ENCODE assay signal across 16 mouse cellular contexts in genomic region chr11:77673428-77673991, GRCm38 (mm10). TPM values are rescaled to one million over a fixed set of nuclear protein-coding genes. Genes with fewer than 3 reads are reported as not detected.
DNase-seq lines count a peak whose midpoint lies in the region; ATAC-seq and TF ChIP-seq lines count a peak whose summit lies in the region.
"Had no signal": no experiment of that assay in that cellular context is flagged by ENCODE, and none has a peak within 500 bp of the region (broad histone marks: within the 10 kb centered on the region; RNA-seq: fewer than 3 reads in every experiment).

No protein-coding gene starts in this region.

- no peak for TF ChIP-seq EP300 in lung, postnatal 0 days (IDR thresholded peaks at IDR 0.05)

- peak; percentile 48 for DNase-seq in CD4-positive, CD25-positive, alpha-beta regulatory T cell, adult 2 months (ENCODE audit: low read depth, low spot score)
- no peak for DNase-seq in lung, postnatal 0 days (ENCODE audit: low spot score)
- DNase-seq in lung, postnatal 10 days = no peak
- DNase-seq in embryo, embryonic 10.5 days (ENCODE audit: low spot score) = peak; percentile 17
- no peak for DNase-seq in right cerebral cortex, postnatal 4 days
- no peak for DNase-seq in heart, adult 8-10 months (ENCODE audit: low spot score)
- DNase-seq: cerebellum, adult 2 months had no signal

- H3K9me3 ChIP-seq in lung, postnatal 0 days (ENCODE audit: low read length) = 0 out of 2 replicates have a peak, but pooled peaks cover 4% of the 10 kb centered on the region

- H3K36me3 ChIP-seq in lung, postnatal 0 days (ENCODE audit: insufficient read depth, low read length) = no peaks in the 10 kb centered on the region
- H3K36me3 ChIP-seq: hindbrain, embryonic 13.5 days had no signal

- H3K4me1 ChIP-seq in lung, postnatal 0 days (ENCODE audit: insufficient read depth, low read depth, low read length) = no peaks in the 10 kb centered on the region
- H3K4me1 ChIP-seq: hindbrain, embryonic 13.5 days had no signal

- H3K9ac ChIP-seq in lung, postnatal 0 days (replicated peaks; ENCODE audit: low read depth) = no peak overlapping the region
- H3K9ac ChIP-seq: hindbrain, embryonic 13.5 days had no signal

- 65% methylated on average over 4 of the region's 4 CpGs for WGBS in lung, postnatal 0 days

- no peak for ATAC-seq in CD4-positive, CD25-positive, alpha-beta regulatory T cell, adult 4 months
- no peak for ATAC-seq in lung, postnatal 0 days
- 0 out of 2 replicates have a peak, but pooled peaks have one; percentile 26 for ATAC-seq in neutrophil, adult 5-6 weeks (ENCODE audit: extremely low read depth, insufficient number of reproducible peaks, low FRiP score, poor library complexity, severe bottlenecking)

- H3K27me3 ChIP-seq in lung, postnatal 0 days (replicated peaks; ENCODE audit: insufficient read depth, low read length) = no peaks in the 10 kb centered on the region
- H3K27me3 ChIP-seq: hindbrain, embryonic 13.5 days had no signal

- no peak overlapping the region for H3K4me3 ChIP-seq in lung, postnatal 0 days (ENCODE audit: low read depth, low read length)
- H3K4me3 ChIP-seq: hindbrain, embryonic 13.5 days had no signal

- H3K4me2 ChIP-seq in lung, postnatal 0 days (replicated peaks; ENCODE audit: low read depth, low read length) = no peak overlapping the region
- H3K4me2 ChIP-seq: hindbrain, embryonic 13.5 days; midbrain, embryonic 11.5 days had no signal

- H3K27ac ChIP-seq in lung, postnatal 0 days (ENCODE audit: low read length) = no peak overlapping the region
- H3K27ac ChIP-seq: hindbrain, embryonic 13.5 days had no signal

- TF ChIP-seq CTCF in lung, postnatal 0 days (IDR thresholded peaks at IDR 0.05) = peak; percentile 43

RNA-seq across cellular contexts. Expression of gene Nufip2, which starts 12.4 kb away (rescaled TPM):
- polyA plus RNA-seq in CD4-positive, CD25-positive, alpha-beta regulatory T cell, adult 4 months (2017; shearing (Covaris generic)) = 10 to 100 TPM; 20.4 to 21.6 TPM
- 4.1 and 5.2 TPM in 2 replicates for polyA plus RNA-seq in lung, postnatal 0 days (2015; fragmentation: Nextera tagmentation; extraction: Ambion mirVana)
- total RNA-seq in neutrophil, adult 5-6 weeks (2017) = 176 and 178 TPM in 2 replicates
- 10 to 100 TPM; 38.9 to 49.7 (median 45.2) TPM for total RNA-seq in heart, adult 8-10 months (2022)

RNA-seq across cellular contexts. Expression of gene Cryba1, which starts 51.6 kb away (rescaled TPM):
- polyA plus RNA-seq in CD4-positive, CD25-positive, alpha-beta regulatory T cell, adult 4 months (2017; shearing (Covaris generic)) = not detected
- polyA plus RNA-seq in lung, postnatal 0 days (2015; fragmentation: Nextera tagmentation; extraction: Ambion mirVana) = not detected in 2 replicates
- not detected in 2 replicates for total RNA-seq in neutrophil, adult 5-6 weeks (2017)
- not detected for total RNA-seq in heart, adult 8-10 months (2022)
- total RNA-seq: adrenal gland, adult 18-20 months had no signal
- polyA plus RNA-seq: cerebellum, adult 2 months; gonadal fat pad, adult 2 months; large intestine, adult 2 months; limb, embryonic 14.5 days; spleen, adult 2 months had no signal

Comparison
In these comparisons a context has a peak if more than half of its experiments do, and no peak if none do; other contexts are left out.
1. DNase-seq: peak in CD4-positive, CD25-positive, alpha-beta regulatory T cell, adult 2 months (single experiment) and embryo, embryonic 10.5 days (single experiment); none in lung, postnatal 0 days (single experiment), lung, postnatal 10 days (single experiment), right cerebral cortex, postnatal 4 days (single experiment) and heart, adult 8-10 months (single experiment).